Mouse (Mus musculus) mammary gland, adult 2 months (tissue): ENCODE results near the gene Lmna. TPM values are rescaled to one million over a fixed set of nuclear protein-coding genes. Genes with fewer than 3 reads are reported as not detected.

Experiments used
- polyA plus RNA-seq: library from polyadenylated mRNA; depleted of rRNA; stranded (reverse); fragments of >200 nt; gene quantifications from 2 replicates; pipeline ENCODE4 v1.2.3, GENCODE M21; 2012; ENCODE audit warnings: low replicate concordance; rRNA removed

Lmna gene
- polyA plus RNA-seq: 226 and 360 TPM in 2 replicates

DNA sequence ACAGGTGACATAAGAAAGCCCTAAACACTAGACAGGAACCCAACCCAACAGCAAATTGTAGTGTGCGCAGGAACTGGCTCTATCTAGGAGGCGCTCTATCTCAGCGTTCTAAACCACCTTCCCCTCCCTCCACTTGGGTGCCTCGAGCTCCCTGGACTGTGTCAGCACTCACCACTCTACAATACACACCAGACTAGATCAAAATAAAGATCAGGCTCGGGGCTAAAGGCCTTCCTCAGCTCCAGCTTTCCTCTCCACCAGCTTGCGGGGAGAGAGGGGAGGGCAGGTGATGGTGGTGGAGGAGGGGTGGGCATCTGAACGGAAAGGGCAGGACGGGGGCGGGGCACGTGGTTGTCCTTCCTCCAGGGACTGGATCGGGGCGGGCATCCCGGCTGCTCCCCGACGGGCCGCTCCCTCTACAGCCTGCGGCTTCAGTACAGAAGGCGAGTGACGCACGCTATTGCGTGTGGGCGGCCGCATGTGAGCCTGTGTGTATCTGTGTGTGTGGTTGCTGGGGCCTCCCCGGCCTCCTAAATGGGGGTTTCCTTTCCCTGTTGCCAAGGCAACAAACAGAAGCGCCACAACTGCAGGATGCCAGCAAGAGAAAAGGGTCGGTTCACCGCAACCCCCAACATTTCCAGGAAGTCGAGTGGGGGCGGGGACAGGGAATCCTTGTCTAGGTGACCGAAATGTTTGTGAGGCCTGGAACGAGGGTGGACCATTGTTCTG, at the start of gene Lmna:
Gene Lmna (minus strand): TSS at position 265 of the 729 bp plus-strand sequence.

DNA sequence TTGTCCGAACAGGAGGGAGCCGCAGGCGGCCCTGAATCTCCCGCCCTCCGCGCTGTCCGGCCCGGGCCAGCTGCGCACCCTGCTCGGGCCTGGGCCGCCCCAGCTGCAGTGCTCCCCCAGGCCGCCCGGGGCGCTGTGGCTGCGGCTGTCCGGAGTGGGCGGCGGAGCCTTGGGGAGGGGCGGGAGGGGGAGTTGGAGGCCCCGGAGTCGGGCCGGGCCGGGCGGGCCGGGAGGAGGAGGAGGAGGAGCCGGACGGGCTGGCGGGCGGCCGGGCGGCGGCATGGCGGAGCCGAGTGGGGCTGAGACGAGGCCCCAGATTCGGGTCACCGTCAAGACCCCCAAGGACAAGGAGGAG, 43.7 kb upstream of the Lmna start, which contains the start of gene Ubqln4:
Gene Ubqln4 (plus strand): TSS at position 234 of the 355 bp plus-strand sequence.

DNA sequence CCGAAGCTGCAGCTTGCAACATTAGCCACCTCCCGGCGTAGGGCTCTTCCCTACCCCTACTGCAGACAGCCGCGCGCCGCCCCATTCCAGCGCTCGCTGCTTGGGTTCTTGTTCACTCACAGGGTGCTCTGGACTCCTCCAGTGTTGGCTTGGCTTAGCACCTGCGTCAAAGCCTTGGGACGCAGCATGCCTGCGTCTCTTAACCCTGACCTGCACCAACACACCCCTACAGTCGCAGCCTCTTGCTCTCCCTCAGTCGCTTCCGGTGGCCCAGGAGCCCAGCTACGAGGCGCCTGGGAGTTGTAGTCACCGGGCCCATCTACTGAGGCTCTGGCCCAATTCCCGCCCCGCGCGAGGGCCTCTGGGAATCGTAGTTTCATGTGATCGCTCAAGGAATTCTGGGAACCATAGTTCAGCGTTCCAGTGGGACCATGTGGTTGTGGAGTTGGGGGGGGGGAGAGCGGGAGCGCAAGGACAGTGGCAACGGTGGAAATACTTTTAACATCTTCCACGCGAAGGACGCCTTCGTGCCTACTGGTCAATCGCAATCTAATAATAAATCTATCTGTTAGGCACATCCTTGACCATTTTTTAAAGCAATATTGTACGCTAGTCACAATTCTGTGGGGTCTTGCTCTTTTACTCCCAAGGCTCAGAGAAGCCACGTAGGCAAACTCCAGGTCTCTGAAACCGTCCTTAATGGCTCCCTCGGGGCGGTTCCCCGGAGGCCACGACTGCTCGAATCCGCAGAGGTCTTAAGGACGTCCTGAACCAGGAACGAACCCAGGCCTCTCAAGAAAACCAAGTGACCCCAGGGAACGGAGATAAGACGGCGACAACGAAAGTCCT, 43.1 kb upstream of the Lmna start, which contains the start of gene Lamtor2:
Gene Lamtor2 (minus strand): TSS at position 399 of the 849 bp plus-strand sequence.

DNA sequence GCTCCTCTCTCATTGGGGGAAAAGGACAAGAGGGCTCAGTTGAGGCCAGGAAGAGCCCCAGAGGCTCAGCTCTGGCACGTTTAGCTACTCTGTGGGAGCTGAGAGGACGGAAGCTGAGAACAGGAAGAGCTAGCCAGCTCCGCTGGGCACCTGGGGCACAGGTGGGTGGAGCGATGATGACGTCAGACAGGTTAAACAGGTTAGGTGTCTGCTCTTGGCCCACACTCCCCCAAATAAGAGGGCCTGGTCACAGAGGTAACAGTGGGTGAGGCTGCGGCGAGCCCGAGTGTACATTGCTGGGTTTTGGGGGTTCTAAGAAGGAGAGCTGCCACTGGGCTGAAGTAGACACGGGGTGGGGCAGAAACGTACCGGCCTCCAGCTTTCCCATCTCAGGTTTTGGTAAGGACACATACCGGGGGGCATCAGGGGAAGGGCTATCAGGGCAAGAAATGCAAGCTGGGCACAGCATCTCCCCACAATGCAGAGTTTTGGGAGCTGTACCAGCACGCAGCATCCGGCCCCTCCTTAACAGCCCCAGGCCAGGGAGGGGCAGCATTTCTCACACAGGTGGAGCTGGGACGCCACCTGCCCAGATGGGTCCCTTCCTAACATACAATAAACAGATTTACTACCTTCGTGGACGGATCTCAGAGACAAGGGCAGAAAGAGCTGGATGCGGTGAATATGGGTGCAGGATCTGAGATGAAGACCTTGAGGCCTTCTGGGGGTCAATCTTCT, 38.6 kb upstream of the Lmna start, which contains the start of gene Rab25:
Gene Rab25 (minus strand): TSS at position 121 of the 738 bp plus-strand sequence.

DNA sequence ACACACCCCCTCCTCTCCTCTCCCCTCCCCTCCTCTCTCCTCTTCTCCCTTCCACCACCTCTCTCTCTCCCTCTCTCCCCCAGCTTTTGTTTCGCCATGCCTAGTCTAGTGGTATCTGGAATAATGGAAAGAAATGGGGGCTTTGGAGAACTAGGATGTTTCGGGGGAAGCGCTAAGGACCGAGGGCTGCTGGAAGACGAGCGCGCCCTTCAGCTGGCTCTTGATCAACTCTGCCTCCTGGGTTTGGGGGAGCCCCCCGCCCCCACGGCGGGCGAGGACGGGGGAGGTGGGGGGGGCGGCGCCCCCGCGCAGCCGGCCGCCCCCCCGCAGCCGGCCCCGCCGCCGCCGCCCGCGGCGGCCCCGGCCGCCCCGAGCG, 22.5 kb upstream of the Lmna start, which contains the start of gene Mex3a:
Gene Mex3a (plus strand): TSS at position 97 of the 376 bp plus-strand sequence.

DNA sequence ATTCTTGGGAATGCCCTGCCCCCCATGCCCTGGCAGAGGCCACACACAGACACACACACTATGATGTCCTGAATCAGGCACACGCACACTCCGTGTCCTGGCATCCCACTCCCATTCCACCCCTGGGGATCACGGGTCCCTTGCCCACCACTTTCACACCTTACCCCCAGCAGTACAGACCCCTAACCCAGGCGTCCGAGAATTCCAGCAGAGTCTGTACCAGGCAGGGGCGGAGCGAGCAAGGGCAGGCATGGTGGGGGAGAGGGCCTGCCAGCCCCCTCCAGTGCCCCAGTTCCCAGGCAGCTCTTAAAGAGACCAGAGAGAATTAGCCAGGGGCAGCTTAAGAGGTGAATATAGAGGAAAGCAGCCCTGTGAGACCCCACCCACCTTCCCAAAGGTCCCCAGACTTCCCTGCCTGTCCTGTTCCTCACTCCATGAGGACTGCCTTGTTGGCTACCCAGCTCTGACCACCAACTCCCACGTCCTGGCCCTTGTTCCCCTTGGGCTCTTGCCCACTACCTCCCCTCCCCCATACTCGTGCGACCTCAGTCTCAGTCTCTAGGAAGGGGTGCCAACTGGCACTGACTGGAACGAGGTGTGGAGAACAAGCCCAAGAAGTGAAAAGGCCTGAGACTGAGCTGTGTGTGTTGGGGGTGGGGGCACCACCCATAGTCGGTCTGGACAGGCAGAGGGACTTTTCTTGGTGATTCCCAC, 48.6 kb downstream of the Lmna start, which contains the start of gene Sema4a:
Gene Sema4a (minus strand): TSS at position 200 of the 714 bp plus-strand sequence.

Other genes with a start within 250 kb of the Lmna start
- 0.19 and 0.33 TPM in 2 replicates for gene Gm38392, start 222.7 kb downstream of the Lmna start, polyA plus RNA-seq
- gene Tsacc, start 213.0 kb downstream of the Lmna start, polyA plus RNA-seq: 1.7 and 6.5 TPM in 2 replicates
- 76.3 and 150 TPM in 2 replicates for gene Cct3, start 212.8 kb downstream of the Lmna start, polyA plus RNA-seq
- 192 and 236 TPM in 2 replicates for gene Glmp, start 184.9 kb downstream of the Lmna start, polyA plus RNA-seq
- gene Tmem79, start 173.8 kb downstream of the Lmna start, polyA plus RNA-seq: 50.4 and 56.7 TPM in 2 replicates
- 70.8 and 88.2 TPM in 2 replicates for gene Smg5, start 173.7 kb downstream of the Lmna start, polyA plus RNA-seq
- gene Paqr6, start 145.4 kb downstream of the Lmna start, polyA plus RNA-seq: 28.9 and 30.2 TPM in 2 replicates
- gene Bglap3, start 137.2 kb downstream of the Lmna start, polyA plus RNA-seq: 8.9 and 9.9 TPM in 2 replicates
- gene Bglap2, start 131.3 kb downstream of the Lmna start, polyA plus RNA-seq: not detected in 2 replicates
- 0.55 TPM in 1 of 2 replicates, not detected in the other for gene Bglap, start 125.5 kb downstream of the Lmna start, polyA plus RNA-seq
- gene Pmf1, start 99.6 kb downstream of the Lmna start, polyA plus RNA-seq: 50.2 and 72.9 TPM in 2 replicates
- 49.5 and 78.7 TPM in 2 replicates for gene Slc25a44, start 84.8 kb downstream of the Lmna start, polyA plus RNA-seq
- 118 and 144 TPM in 2 replicates for gene Sema4a, start 48.8 kb downstream of the Lmna start, polyA plus RNA-seq
- 2.5 and 3.5 TPM in 2 replicates for gene Mex3a, start 22.4 kb upstream of the Lmna start, polyA plus RNA-seq
- 37.9 TPM in 2 replicates for gene Rab25, start 38.3 kb upstream of the Lmna start, polyA plus RNA-seq
- gene Lamtor2, start 43.1 kb upstream of the Lmna start, polyA plus RNA-seq: 121 and 137 TPM in 2 replicates
- gene Ubqln4, start 43.8 kb upstream of the Lmna start, polyA plus RNA-seq: 65.3 and 82.9 TPM in 2 replicates
- gene Ssr2, start 65.9 kb upstream of the Lmna start, polyA plus RNA-seq: 135 and 181 TPM in 2 replicates
- 79.4 and 105 TPM in 2 replicates for gene Arhgef2, start 96.0 kb upstream of the Lmna start, polyA plus RNA-seq
- gene Rxfp4, start 143.2 kb upstream of the Lmna start, polyA plus RNA-seq: not detected in 2 replicates
- 62.8 and 78.3 TPM in 2 replicates for gene Khdc4, start 175.8 kb upstream of the Lmna start, polyA plus RNA-seq
- 38.7 and 55.6 TPM in 2 replicates for gene Rit1, start 206.9 kb upstream of the Lmna start, polyA plus RNA-seq